Mouse (Mus musculus): ENCODE measurements around the gene Slc26a9. TPM values are rescaled to one million over a fixed set of nuclear protein-coding genes. Genes with fewer than 3 reads are reported as not detected.

The Slc26a9 gene
- polyA plus RNA-seq, 1 experiment from 2014 or later = not detected

DNA sequence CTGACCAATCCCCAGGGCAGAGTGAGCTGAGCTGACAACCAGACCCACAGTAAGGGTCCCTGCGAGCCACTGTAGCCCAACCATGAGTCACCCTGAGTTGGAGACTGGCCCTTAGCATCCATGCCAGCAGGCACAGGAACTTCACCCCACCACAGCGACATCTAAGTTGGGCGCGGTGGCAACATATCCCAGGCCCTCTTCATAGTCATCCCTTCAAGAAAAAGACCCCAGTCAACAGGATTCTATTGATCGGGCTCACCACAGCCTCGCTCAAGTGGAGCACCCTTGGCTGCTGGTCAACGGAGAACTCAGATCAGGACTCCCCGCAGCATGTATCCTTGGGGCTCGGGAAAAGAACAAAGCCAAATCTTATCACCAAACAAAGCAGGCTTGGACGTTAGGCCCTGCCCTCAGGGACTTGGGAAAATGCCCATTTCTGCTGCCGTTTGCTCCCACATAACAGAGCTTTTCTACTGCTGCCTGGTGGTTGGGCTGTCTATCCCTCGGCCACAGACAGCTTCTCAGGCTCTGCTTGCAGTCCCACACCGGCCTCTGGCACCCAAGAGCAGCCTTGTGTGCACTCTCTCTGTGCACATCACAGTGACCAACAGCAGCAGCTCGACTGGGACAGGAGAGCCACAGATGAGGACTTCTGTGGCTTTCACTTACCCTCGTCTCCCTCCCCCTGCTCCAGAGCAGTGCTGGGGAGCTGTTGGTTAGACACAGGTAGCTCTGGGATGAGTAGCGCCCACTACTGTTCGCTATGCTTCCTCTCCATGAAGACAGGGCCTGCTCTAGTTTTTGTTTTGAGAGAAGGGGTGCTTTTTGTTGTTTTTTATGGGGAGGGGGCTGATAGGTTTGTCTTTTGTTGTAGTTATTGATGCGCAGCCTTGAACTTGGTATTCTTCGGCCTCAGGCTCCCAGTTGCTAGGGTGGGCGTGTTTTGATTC lies 29.2 kb upstream of the Slc26a9 start:
- Histone ChIP-seq H3K27ac (ENCODE audit: low read depth) (no peak overlapping the region), H3K4me3 (ENCODE audit: low read depth, low read length) (no peak overlapping the region), H3K36me3 (replicated peaks; ENCODE audit: insufficient read depth, low read length) (no peaks in the 10 kb centered on the region), H3K9ac (replicated peaks) (no peak overlapping the region), H3K27me3 (ENCODE audit: insufficient read depth, low read length) (no peaks in the 10 kb centered on the region), H3K4me1 (ENCODE audit: insufficient read depth) (no peaks in the 10 kb centered on the region), H3K9me3 (ENCODE audit: low read length) (no peaks in the 10 kb centered on the region), H3K4me2 (ENCODE audit: low read depth, low read length) (no peak overlapping the region)
- no peak for TF ChIP-seq EP300 (IDR thresholded peaks at IDR 0.05; ENCODE audit: low read depth)
- TF ChIP-seq CTCF (IDR thresholded peaks at IDR 0.05; ENCODE audit: low read depth) = 0 out of 2 replicates have a peak, but pooled peaks have one; percentile 6
- ATAC-seq = no peak
- WGBS (ENCODE audit: insufficient replicate concordance) = 71% methylated on average over 20 of the region's 20 CpGs
- DNase-seq = no peak

DNA sequence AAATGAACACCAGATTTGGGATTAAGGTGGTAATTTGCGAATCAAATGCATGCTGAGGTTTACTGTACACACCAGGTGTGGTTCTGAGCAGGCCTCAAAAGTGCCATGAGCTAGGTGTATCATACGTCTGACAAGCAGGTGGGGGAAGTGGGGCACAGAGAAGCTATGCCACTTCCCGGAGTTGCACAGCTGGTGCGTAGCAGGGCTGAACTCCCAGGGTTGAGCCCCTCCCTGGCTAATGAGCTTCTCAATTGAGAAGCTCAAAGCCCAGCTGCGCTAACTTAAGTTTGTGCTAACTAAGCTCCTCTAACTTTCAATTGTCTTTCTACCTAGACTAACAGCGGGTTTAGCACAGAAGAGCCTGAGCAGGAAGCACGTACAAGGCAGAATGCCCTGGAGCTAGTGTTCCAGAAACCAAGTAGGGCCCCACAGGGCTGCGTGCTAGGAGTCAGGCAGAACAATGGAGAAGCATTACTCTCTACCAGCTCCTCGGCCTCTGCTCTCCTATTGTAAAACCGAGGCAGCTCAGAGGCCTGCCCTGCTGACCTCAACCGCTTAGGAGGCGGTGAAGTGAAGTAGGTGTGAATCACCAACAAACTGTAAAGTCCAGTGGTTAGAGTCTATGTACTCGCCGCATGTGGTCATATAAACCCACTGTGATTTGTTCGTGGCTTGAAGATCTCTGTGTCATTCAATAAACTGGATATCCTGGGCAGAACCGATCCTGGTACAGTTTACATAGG lies 24.7 kb upstream of the Slc26a9 start:
- no peaks in the 10 kb centered on the region for H3K36me3 ChIP-seq (replicated peaks; ENCODE audit: insufficient read depth, low read length)
- H3K4me3 ChIP-seq (ENCODE audit: low read depth, low read length) = no peak overlapping the region
- DNase-seq = no peak
- H3K4me1 ChIP-seq (ENCODE audit: insufficient read depth) = no peaks in the 10 kb centered on the region
- no peak overlapping the region for H3K27ac ChIP-seq (ENCODE audit: low read depth)
- 73% methylated on average over 16 of the region's 16 CpGs for WGBS (ENCODE audit: insufficient replicate concordance)
- no peaks in the 10 kb centered on the region for H3K27me3 ChIP-seq (ENCODE audit: insufficient read depth, low read length)
- H3K9me3 ChIP-seq (ENCODE audit: low read length) = no peaks in the 10 kb centered on the region
- no peak overlapping the region for H3K9ac ChIP-seq (replicated peaks)
- ATAC-seq = no peak
- H3K4me2 ChIP-seq (ENCODE audit: low read depth, low read length) = no peak overlapping the region
- TF ChIP-seq EP300 (IDR thresholded peaks at IDR 0.05; ENCODE audit: low read depth) (no peak), CTCF (IDR thresholded peaks at IDR 0.05; ENCODE audit: low read depth) (no peak)

DNA sequence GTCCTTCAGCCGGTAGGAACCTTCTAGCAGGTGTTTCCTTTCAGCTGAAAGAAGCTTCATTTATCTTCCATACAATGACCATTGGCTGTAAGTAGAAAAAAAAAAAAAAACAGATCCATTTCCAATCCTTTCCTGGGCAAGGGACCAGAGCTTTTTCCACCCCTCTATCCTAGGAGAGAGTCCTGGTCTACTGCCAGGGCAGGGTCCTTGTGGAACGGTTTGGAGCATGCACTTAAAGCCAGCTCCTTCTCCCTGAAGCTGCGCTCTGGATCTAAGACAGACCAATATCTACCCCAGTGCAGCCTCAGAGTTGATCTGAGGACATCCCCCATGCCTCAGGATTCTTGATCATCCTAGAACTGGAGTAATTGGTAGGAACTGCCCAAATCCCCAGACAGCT lies 21.8 kb upstream of the Slc26a9 start:
- Histone ChIP-seq H3K4me2 (ENCODE audit: low read depth, low read length) (no peak overlapping the region), H3K9me3 (ENCODE audit: low read length) (no peaks in the 10 kb centered on the region), H3K27ac (ENCODE audit: low read depth) (no peak overlapping the region), H3K27me3 (ENCODE audit: insufficient read depth, low read length) (no peaks in the 10 kb centered on the region), H3K4me3 (ENCODE audit: low read depth, low read length) (no peak overlapping the region), H3K36me3 (replicated peaks; ENCODE audit: insufficient read depth, low read length) (no peaks in the 10 kb centered on the region), H3K4me1 (ENCODE audit: insufficient read depth) (no peaks in the 10 kb centered on the region), H3K9ac (replicated peaks) (no peak overlapping the region)
- ATAC-seq = no peak
- WGBS (ENCODE audit: insufficient replicate concordance) = 72% methylated on average over 3 of the region's 3 CpGs
- TF ChIP-seq EP300 (IDR thresholded peaks at IDR 0.05; ENCODE audit: low read depth) = no peak
- TF ChIP-seq CTCF (IDR thresholded peaks at IDR 0.05; ENCODE audit: low read depth) = no peak
- no peak for DNase-seq

DNA sequence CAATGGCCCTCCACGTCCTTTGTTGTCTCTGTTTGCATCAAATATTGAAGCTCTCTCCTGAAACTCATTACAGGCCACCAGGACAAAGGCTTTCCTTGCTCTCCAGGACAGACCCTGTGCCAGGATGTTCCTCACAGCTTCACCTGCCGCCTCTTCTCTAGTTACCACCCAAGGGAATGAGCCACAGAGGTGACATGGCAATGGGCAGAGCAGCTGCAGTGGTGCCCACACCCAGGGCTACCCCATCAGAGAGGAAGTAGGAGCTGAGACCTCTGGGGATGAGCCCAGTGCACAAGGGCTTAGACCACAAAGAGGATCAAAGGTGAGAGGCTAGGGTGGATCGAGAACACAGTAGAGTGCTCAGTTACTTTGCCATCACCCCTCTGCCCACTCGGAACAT lies 20.3 kb upstream of the Slc26a9 start:
- Histone ChIP-seq H3K4me1 (ENCODE audit: insufficient read depth) (no peaks in the 10 kb centered on the region), H3K27me3 (ENCODE audit: insufficient read depth, low read length) (no peaks in the 10 kb centered on the region), H3K36me3 (replicated peaks; ENCODE audit: insufficient read depth, low read length) (no peaks in the 10 kb centered on the region), H3K4me3 (ENCODE audit: low read depth, low read length) (no peak overlapping the region), H3K9me3 (ENCODE audit: low read length) (no peaks in the 10 kb centered on the region), H3K4me2 (ENCODE audit: low read depth, low read length) (no peak overlapping the region), H3K9ac (replicated peaks) (no peak overlapping the region), H3K27ac (ENCODE audit: low read depth) (no peak overlapping the region)
- 57% methylated on average over 4 of the region's 4 CpGs for WGBS (ENCODE audit: insufficient replicate concordance)
- ATAC-seq = no peak
- TF ChIP-seq EP300 (IDR thresholded peaks at IDR 0.05; ENCODE audit: low read depth) = no peak
- no peak for TF ChIP-seq CTCF (IDR thresholded peaks at IDR 0.05; ENCODE audit: low read depth)
- no peak for DNase-seq

DNA sequence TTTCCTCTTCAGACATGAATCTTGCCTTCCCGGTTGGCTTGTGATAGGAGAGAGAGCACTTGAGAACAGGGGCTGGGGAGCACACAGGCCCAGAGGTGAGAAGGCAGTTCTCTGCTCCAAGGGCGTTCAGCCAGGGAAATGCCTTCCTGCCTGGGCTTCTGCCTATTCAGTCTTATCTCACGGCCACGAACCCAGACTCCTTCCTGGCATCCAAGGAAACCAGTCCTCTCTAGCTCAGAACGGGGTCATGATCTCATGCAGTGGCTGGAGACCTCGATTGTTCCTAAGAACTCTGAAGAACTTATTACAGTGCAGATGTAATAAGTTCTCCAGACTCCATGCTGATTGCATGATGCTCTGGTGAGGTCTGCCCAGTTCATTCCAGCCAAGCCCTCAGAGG lies 17.2 kb upstream of the Slc26a9 start:
- DNase-seq = no peak
- Histone ChIP-seq H3K9me3 (ENCODE audit: low read length) (no peaks in the 10 kb centered on the region), H3K4me3 (ENCODE audit: low read depth, low read length) (no peak overlapping the region), H3K27me3 (ENCODE audit: insufficient read depth, low read length) (no peaks in the 10 kb centered on the region), H3K27ac (ENCODE audit: low read depth) (no peak overlapping the region), H3K9ac (replicated peaks) (no peak overlapping the region), H3K36me3 (replicated peaks; ENCODE audit: insufficient read depth, low read length) (no peaks in the 10 kb centered on the region), H3K4me2 (ENCODE audit: low read depth, low read length) (no peak overlapping the region), H3K4me1 (ENCODE audit: insufficient read depth) (no peaks in the 10 kb centered on the region)
- 39% methylated on average over 6 of the region's 6 CpGs for WGBS (ENCODE audit: insufficient replicate concordance)
- TF ChIP-seq CTCF (IDR thresholded peaks at IDR 0.05; ENCODE audit: low read depth) = no peak
- TF ChIP-seq EP300 (IDR thresholded peaks at IDR 0.05; ENCODE audit: low read depth) = no peak
- ATAC-seq = peak; percentile 23; the same call in 1 of the 2 replicates
